Mouse (Mus musculus) cortical plate, adult 2 months (tissue): ENCODE measurements at regions not wholly inside any gene's neighbourhood (a gene's known extent, or its start where the extent isn't known, plus 50 kb on each side); places are given as distances from the start of the nearest gene placed in this dataset.

ENCODE experiments used
- CTCF ChIP-seq: fragments of 200-500 bp; IDR thresholded peaks from 2 replicates; pipeline ENCODE4 v1.5.1; 2011; ENCODE audit warnings: mild to moderate bottlenecking, control low read depth, low read length; ENCODE audit not compliant: insufficient read depth; ENCODE audit errors: extremely low read depth
- POLR2A ChIP-seq: fragments of 200-500 bp; IDR thresholded peaks from 2 replicates; pipeline ENCODE4 v1.6.1; 2011; ENCODE audit warnings: mild to moderate bottlenecking, low read length, control low read depth; ENCODE audit not compliant: insufficient read depth; ENCODE audit errors: extremely low read depth

DNA sequence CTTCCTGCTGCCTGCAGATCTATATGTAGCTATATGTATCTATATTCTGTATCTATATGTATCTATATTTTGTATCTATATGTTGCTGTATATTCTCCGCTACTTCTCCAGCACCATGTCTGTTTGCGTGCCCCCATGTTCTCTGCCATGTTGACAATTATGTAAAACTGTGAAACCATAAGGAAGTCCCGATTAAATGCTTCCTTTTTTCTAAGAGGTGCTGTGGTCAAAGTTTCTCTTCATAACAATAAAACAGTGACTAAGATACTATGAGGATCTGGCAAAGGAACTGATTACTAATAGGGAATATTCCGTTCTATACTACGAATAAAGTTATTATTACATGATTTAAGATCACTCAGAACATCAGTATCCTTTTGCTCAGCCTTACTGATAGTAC lies 274.5 kb downstream of the Spry2 start:
- no peak for TF ChIP-seq POLR2A
- no peak for TF ChIP-seq CTCF
